Mouse (Mus musculus) erythroblast, embryonic 14.5 days (primary cell): ENCODE results near the gene Znrf4.

Experiments
- GATA1 ChIP-seq: IDR thresholded peaks from 2 replicates; pipeline ENCODE4 v1.6.1; 2012; ENCODE audit warnings: low read length, inconsistent platforms, mixed read lengths
- TAL1 ChIP-seq: IDR thresholded peaks from 3 replicates; pipeline ENCODE4 v1.6.1; 2012; ENCODE audit warnings: low read length, inconsistent platforms, mixed read lengths

DNA sequence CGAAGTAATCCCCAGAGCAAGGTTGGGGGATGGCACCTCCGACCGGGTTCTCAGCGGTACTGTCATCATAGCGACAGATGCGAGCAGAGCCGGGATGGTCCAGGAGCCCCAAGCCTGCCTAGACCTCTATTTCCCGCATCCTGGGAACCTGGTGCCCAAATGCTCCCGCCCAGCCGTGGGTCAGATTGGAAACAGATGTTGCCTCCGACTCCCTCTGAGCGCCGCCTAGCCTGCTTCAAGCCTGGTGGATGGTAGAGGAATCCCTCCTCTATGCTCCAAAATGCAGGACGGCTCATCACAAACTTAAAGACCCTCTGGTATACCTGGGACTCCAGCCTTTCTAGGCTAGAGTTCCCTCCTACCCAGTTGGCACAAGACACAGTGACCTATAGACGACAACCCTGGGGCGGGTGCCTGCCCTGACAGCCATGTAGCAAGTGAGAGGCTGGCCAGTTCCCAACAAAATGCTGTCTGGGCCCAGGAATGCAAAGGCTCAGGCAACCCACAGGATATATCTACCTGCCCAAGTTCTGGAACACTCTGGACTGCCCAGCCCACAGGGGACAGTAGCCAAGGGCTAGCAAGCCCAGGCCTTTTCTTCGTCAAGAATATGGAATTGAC is 49.3 kb downstream of the Znrf4 start:
- no peak for TF ChIP-seq GATA1
- TF ChIP-seq TAL1 = no peak
